In genomic region chr6:83011756-83012155, GRCm38 (mm10) we compare ENCODE assay signal across 13 mouse cellular contexts. TPM values are rescaled to one million over a fixed set of nuclear protein-coding genes. Genes with fewer than 3 reads are reported as not detected.
"Had no signal": no experiment of that assay in that cellular context is flagged by ENCODE, and none has a peak within 500 bp of the region (broad histone marks: within the 10 kb centered on the region; RNA-seq: fewer than 3 reads in every experiment).

No protein-coding gene starts in this region.

- H3K4me3 ChIP-seq: left cerebral cortex, adult 2 months; limb, embryonic 12.5 days; lung, embryonic 15.5 days; midbrain, embryonic 13.5 days; stomach, embryonic 15.5 days had no signal

- H3K9ac ChIP-seq: limb, embryonic 12.5 days; lung, embryonic 15.5 days; midbrain, embryonic 13.5 days; stomach, embryonic 15.5 days had no signal

- H3K27me3 ChIP-seq: limb, embryonic 12.5 days; lung, embryonic 15.5 days; midbrain, embryonic 13.5 days; stomach, embryonic 15.5 days had no signal

- H3K9me3 ChIP-seq: limb, embryonic 12.5 days; lung, embryonic 15.5 days; midbrain, embryonic 13.5 days; stomach, embryonic 15.5 days had no signal

- H3K4me2 ChIP-seq: limb, embryonic 12.5 days; lung, embryonic 15.5 days; midbrain, embryonic 13.5 days; stomach, embryonic 15.5 days had no signal

- H3K27ac ChIP-seq: left cerebral cortex, adult 2 months; limb, embryonic 12.5 days; lung, embryonic 15.5 days; macrophage; midbrain, embryonic 13.5 days had no signal

- DNase-seq: kidney, adult 18-20 months; kidney, postnatal 25 days; lung, postnatal 14 days; right cerebral cortex, postnatal 14 days; thymus, adult 2 months; thymus, postnatal 25 days had no signal

- H3K4me1 ChIP-seq: midbrain, embryonic 13.5 days; stomach, embryonic 15.5 days had no signal

- H3K36me3 ChIP-seq: limb, embryonic 12.5 days; lung, embryonic 15.5 days; midbrain, embryonic 13.5 days; stomach, embryonic 15.5 days had no signal

- ATAC-seq: inflammation-experienced regulatory T-cells, adult 6 months; midbrain, embryonic 13.5 days had no signal

RNA-seq across cellular contexts. Expression of gene Loxl3, which starts 22.2 kb away (rescaled TPM):
- polyA plus RNA-seq: inflammation-experienced regulatory T-cells, adult 6 months had no signal
